Mouse (Mus musculus) adrenal gland (tissue): Measurements from ENCODE around the gene Lsr.
"Not testable (repeated sequence)": the region's sequence is repeated elsewhere in the genome, so short reads cannot be mapped to it uniquely, and the experiment has no call there.

Experiments used
- intact Hi-C: fragments of 180-260 bp; cut with DNase I; formaldehyde crosslinking; loops from one replicate; pipeline ENCODE4 v1.15.1; 2025

The Lsr gene

DNA sequence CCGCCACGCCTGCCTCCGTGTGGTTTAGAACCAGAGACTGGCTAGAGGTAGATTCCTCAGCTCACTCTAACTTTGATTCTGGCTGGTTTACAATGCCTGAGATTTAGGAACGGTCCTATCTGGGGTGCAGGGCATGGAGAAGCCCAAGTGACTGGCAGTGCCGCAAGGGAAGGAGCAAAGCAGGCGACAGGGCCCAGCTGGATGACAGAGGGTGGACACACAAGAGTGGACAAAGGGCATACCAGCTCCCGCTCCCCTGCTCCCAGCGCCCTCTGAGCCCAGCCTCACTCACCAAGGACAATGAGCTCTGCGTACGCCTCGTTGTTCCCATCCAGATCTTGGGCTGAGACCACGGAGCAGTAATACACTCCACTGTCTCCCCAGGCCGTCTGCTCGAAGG, 7.6 kb downstream of the Lsr start:
- intact Hi-C loops = no loop called here

GRCm38 (mm10) chr7:30964366-30964765, 8.9 kb downstream of the Lsr start:
- intact Hi-C loops = no loop called here

DNA sequence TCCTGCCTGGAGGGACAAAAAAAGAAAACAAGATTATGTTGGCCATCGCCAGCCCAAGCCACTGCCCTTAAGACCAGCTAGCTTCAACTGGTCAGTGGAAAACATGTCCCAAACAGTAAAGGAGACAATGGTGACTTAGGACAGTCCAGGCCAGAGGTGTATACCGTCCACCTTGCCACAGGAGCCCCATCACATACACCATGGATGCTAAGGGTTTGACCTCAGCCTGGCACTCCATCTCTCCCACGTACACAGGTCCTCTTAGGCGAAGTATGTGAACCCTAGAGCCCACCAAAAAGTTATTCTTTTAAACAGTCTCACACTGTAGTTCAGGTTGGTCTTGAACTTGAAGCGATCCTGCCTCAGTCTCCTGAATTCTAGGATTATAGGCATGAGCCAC, 10.4 kb downstream of the Lsr start:
- intact Hi-C loops = no loop called here

GRCm38 (mm10) chr7:30959786-30960349, 13.4 kb downstream of the Lsr start:
- intact Hi-C loops = loop anchor here (10.0 kb wide), 1 partner anchor 85 kb away; no protein-coding TSS in a partner anchor

GRCm38 (mm10) chr7:30958866-30959487, 14.3 kb downstream of the Lsr start:
- intact Hi-C loops = loop anchor here (10.0 kb wide), 1 partner anchor 84 kb away; no protein-coding TSS in a partner anchor

- intact Hi-C loops = loop anchor here (10.0 kb wide), 1 partner anchor 83 kb away; no protein-coding TSS in a partner anchor
Measured at GRCm38 (mm10) chr7:30958109-30958865, 15.0 kb downstream of the Lsr start.

GRCm38 (mm10) chr7:30957367-30957783, 15.9 kb downstream of the Lsr start:
- intact Hi-C loops = loop anchor here (10.0 kb wide), 1 partner anchor 83 kb away; no protein-coding TSS in a partner anchor

- intact Hi-C loops = loop anchor here (10.0 kb wide), 1 partner anchor 82 kb away; no protein-coding TSS in a partner anchor
Measured at GRCm38 (mm10) chr7:30956756-30957366, 16.4 kb downstream of the Lsr start, which contains the start of gene Usf2. TSS of gene Usf2 (minus strand) at chr7:30956803.

DNA sequence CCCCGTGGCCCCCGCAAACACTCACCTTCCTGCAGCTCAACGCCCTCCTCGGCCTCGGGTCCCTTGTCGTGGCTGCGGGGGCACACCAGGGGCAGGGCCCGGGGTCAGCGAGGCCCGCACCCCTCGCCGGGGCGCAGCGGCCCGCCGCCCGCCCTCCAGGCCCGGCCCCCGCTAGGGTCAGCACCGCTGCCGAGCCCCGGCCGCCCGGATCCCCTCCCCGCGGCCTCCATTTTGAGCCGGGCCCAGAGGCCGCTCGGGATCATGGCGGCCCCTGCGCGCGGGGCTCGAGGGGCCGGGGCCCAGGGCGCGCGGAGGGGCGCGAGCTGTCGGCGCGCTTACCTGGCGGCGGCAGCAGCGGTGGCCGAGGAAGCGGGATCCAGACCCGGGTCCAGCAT, 16.9 kb downstream of the Lsr start:
- intact Hi-C loops = loop anchor here (10.0 kb wide), 1 partner anchor 82 kb away; no protein-coding TSS in a partner anchor

GRCm38 (mm10) chr7:30955584-30956356, 17.5 kb downstream of the Lsr start:
- intact Hi-C loops = loop anchor here (10.0 kb wide), 1 partner anchor 81 kb away; no protein-coding TSS in a partner anchor

GRCm38 (mm10) chr7:30954971-30955520, 18.2 kb downstream of the Lsr start:
- intact Hi-C loops = loop anchor here (10.0 kb wide), 1 partner anchor 80 kb away; no protein-coding TSS in a partner anchor

DNA sequence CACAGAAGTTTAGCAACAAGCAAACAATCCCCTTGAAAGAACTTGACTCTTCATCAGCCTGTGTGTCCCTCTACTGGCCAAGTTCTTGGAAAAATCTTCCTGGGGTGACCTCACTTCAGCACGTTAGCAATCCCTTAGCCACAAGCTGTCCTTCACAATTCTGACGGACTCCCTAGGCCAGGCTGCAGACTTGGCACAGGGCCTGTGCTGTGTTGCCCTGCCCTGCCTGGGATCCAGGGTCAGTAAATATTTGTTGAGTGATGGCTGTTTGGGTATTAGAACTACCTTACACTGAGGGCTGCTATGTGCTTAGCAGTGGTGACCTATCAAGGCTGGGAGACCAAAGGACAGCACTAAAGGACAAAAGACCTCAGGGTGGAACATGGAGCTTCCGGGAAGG, 19.2 kb downstream of the Lsr start:
- intact Hi-C loops = loop anchor here (10.0 kb wide), 1 partner anchor 79 kb away; no protein-coding TSS in a partner anchor

GRCm38 (mm10) chr7:30953459-30953858, 19.8 kb downstream of the Lsr start:
- intact Hi-C loops = loop anchor here (10.0 kb wide), 1 partner anchor 79 kb away; no protein-coding TSS in a partner anchor

DNA sequence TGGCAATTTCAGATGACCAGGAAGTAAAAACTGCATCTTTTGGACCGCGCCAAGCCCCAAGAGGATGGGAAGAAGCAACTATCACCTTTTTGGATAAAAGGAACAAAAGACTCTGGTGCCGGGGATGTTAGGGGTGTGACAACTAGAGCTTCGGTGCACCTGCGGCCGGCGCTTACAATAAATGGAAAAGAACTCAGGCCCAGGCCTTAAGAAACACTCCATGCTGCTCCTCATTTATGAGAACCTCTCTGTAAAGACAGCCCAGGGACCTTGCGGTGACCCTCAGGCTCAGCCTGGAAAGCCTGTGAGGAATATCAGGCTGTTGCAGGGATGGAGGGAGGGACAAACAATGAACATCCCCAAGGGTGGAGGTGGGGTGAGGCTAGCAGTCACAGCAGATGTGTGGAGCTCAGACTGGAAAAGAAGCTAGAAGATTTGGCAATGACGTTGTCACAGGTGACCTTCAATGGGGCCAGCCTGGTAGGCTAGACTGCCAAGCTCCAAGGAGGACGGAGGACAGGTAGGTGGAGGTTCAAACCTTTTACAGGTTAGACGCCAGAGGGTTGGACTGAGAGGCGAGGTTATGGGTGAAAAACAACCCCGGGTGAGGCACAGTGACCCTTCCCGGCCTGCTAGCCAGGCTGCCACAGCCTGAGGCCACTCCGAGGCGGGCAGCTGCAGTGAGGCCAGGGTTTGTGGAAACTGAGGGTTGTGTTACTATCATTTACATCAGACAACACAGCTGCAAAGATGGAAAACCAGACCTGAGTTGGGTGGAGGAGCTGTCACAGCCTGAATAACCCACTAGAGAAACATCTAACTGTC, 20.6 kb downstream of the Lsr start:
- intact Hi-C loops = loop anchor here (10.0 kb wide), 1 partner anchor 78 kb away; no protein-coding TSS in a partner anchor

DNA sequence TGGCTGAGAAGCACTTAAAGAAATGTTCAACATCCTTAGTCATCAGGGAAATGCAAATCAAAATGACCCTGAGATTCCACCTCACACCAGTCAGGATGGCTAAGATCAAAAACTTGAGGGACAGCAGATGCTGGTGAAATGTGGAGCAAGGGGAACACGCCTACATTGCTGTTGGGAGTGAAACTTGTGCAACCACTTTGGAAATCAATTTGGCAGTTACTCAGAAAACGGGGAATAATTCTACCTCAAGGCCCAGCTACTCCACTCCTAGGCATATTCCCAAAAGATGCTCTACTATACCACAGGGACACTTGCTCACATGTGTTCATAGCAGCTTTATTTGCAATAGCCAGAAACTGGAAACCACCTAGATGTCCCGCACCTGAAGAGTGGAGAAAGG, 23.4 kb downstream of the Lsr start:
- intact Hi-C loops = loop anchor here (10.0 kb wide), 1 partner anchor 75 kb away; no protein-coding TSS in a partner anchor

- intact Hi-C loops = no loop called here
Measured at GRCm38 (mm10) chr7:30945876-30946275, 27.4 kb downstream of the Lsr start.

GRCm38 (mm10) chr7:30945466-30945865, 27.8 kb downstream of the Lsr start:
- intact Hi-C loops = not testable (repeated sequence)

DNA sequence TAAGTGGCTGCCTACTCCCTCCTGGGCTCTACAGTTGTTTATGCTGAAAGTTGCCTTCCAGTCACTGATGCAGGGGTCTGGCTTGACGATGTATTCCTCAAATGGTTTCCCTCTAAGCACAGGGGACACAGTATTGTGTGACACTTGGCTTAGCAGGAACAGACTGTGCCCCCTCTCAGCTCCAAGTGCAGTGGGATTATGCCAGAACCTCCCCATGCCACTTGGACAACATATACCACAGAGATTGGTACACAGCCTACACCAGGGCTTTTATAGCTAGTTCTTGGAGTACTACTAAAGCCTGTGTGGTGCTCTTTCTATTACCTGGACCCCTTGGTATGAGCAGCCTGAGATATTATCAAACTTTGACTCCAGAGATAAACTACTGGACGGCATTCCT, 28.6 kb downstream of the Lsr start:
- intact Hi-C loops = not testable (repeated sequence)
